Mouse (Mus musculus): Measurements from ENCODE around the gene Pnldc1. TPM values are rescaled to one million over a fixed set of nuclear protein-coding genes. Genes with fewer than 3 reads are reported as not detected.

Gene Pnldc1
- total RNA-seq, 2 experiments from 2014 or later, result 0.42 to 0.55 TPM

DNA sequence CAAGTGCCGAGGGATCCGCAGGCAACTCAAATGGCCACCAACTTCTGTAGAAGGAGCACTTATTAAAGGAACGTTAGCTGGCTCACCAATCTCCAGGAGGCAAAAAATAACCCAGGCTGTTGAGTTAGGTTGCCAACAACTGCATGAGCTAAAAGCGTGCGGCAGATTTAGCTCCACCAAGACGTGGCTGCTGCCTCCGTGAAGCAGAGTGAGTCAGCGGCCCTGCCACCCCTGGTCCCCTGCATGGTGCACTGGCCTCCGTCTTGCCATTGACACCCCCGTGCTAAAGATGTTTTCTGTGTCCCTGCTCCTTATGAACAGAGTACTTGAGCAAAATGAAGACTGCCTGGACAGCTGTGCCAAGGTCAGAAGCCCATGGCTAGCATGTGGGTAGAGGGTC lies 43.2 kb downstream of the Pnldc1 start:
- no peak for DNase-seq (ENCODE audit: low spot score)
- intact Hi-C loops (cut with DNase I), result no loop called here

DNA sequence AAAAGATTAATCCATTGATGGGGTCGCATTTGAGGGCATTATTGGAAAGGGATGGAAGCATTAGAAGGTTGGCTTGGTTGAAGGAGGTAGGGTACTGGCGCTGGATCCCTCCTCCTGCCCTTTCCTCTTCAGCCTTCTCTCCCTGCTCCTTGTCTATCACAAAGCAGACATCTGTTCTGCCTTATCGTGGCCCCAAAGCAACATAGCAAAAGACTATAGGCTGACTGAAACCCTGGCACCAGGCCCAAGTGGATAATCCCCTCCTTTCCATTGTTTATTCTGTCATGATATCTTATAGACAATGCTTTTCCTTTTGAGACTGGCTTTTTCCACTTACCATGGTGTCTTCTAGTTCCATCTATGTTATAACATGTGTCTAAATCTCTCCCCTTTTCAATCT lies 44.6 kb downstream of the Pnldc1 start:
- intact Hi-C loops (cut with DNase I), result no loop called here

GRCm38 (mm10) chr17:12864111-12864510 lies 45.9 kb downstream of the Pnldc1 start:
- DNase-seq (ENCODE audit: low spot score), result no peak
- intact Hi-C loops (cut with DNase I), result no loop called here

More for the DNA sequence above, 44.6 kb downstream of the Pnldc1 start:
- DNase-seq (ENCODE audit: low spot score), result no peak

- no peak for DNase-seq (ENCODE audit: low spot score)
- intact Hi-C loops (cut with DNase I), result no loop called here
Observed at GRCm38 (mm10) chr17:12859006-12859520, 51.0 kb downstream of the Pnldc1 start.

GRCm38 (mm10) chr17:12858072-12858471 lies 52.0 kb downstream of the Pnldc1 start:
- DNase-seq (ENCODE audit: low spot score), result no peak
- intact Hi-C loops (cut with DNase I), result no loop called here

GRCm38 (mm10) chr17:12857395-12857794 lies 52.6 kb downstream of the Pnldc1 start:
- intact Hi-C loops (cut with DNase I), result no loop called here
- no peak for DNase-seq (ENCODE audit: low spot score)

GRCm38 (mm10) chr17:12854386-12854785 lies 55.6 kb downstream of the Pnldc1 start:
- intact Hi-C loops (cut with DNase I), result no loop called here
- no peak for DNase-seq (ENCODE audit: low spot score)

GRCm38 (mm10) chr17:12853821-12854220 lies 56.2 kb downstream of the Pnldc1 start:
- no peak for DNase-seq (ENCODE audit: low spot score)
- intact Hi-C loops (cut with DNase I), result no loop called here

- no peak for DNase-seq (ENCODE audit: low spot score)
- intact Hi-C loops (cut with DNase I), result no loop called here
Observed at GRCm38 (mm10) chr17:12851689-12852088, 58.3 kb downstream of the Pnldc1 start.

DNA sequence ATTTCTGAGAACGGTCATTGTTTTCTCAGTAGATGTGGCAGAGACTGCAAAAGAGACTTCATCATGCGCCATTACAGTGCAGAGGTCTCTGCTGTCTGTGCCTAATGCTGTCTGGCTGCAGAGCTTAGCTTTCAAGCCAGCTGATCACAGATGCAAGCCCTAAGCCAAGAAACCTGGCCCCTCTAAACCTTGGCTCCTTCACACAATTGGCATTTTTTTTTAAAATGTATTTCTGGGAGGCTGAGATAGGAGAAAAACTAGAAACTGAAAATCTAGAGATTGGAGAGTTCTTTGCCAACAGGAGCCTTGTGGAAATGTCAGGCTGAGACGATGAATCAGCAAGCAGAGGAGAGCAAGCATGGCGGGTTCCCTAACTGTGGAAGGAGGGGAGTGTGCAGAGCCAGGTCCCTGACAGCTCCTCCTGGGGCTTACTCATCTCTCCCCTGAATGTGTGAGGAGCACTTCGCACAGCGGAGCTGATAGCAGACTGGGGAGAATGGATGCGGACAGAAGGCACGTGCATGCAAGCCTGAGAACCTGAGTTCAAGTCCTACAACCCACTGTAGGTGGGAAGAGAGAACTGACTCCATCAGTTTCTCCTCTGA lies 60.1 kb downstream of the Pnldc1 start:
- intact Hi-C loops (cut with DNase I), result no loop called here
- no peak for DNase-seq (ENCODE audit: low spot score)

- DNase-seq (ENCODE audit: low spot score), result no peak
- intact Hi-C loops (cut with DNase I), result no loop called here
Observed at GRCm38 (mm10) chr17:12847736-12848135, 62.3 kb downstream of the Pnldc1 start.

GRCm38 (mm10) chr17:12846474-12846873 lies 63.6 kb downstream of the Pnldc1 start:
- no peak for DNase-seq (ENCODE audit: low spot score)
- intact Hi-C loops (cut with DNase I), result no loop called here

- intact Hi-C loops (cut with DNase I), result no loop called here
- no peak for DNase-seq (ENCODE audit: low spot score)
Observed at GRCm38 (mm10) chr17:12845862-12846261, 64.2 kb downstream of the Pnldc1 start.

- no peak for DNase-seq (ENCODE audit: low spot score)
- intact Hi-C loops (cut with DNase I), result no loop called here
Observed at GRCm38 (mm10) chr17:12844540-12844939, 65.5 kb downstream of the Pnldc1 start.

- intact Hi-C loops (cut with DNase I), result no loop called here
Observed at GRCm38 (mm10) chr17:12843826-12844225, 66.2 kb downstream of the Pnldc1 start.

DNA sequence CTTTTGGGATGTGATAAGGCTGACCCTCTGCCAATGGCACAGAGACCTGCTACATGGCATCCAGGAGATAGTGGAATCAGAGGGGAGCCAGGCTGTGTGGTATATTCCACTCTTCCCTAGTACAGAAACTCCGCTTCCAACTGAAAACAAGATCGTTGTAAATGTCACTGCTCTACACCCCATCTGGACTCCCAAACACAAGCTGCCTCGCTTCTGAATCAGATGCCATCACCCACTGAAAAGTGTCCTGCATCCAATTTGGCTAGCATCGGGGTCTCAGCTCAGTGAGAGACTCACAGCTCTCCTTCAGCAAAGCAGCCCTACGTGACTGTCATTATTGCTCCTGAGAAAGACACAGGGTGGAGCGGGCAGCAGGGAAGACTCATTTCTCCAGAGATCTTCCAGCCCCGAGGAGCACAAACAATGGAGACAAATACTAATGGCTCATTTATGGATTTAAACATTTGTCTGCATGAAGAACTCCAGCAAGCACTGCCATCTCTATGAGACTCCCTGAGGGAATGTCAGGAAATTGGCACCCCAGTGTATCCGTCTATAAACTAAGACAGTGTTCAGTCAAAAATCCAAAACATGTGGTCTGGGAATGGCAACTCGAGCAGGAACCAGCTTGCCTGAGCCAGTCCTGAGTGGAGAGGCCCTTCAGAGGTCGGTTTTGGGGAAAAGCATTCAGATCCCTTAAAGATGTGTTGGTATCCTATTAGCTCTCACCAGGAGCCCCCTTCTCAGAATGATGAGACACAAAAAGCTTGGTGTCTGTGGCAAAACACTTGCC lies 70.4 kb downstream of the Pnldc1 start:
- intact Hi-C loops (cut with DNase I), result no loop called here
- DNase-seq (ENCODE audit: low spot score), result no peak

More at GRCm38 (mm10) chr17:12843826-12844225, 66.2 kb downstream of the Pnldc1 start:
- DNase-seq (ENCODE audit: low spot score), result no peak

Small RNA genes within 50 kb of the gene (microRNA-seq; reads per million reads assigned to microRNA genes)
- not detected for gene Gm24085

Other genes starting within 250 kb of the Pnldc1 start
- 10 to 100 TPM; 11.3 to 12.8 TPM for gene Slc22a1, start 234.4 kb downstream of the Pnldc1 start, total RNA-seq (2021)
- gene Igf2r, start 140.6 kb downstream of the Pnldc1 start, total RNA-seq (2021), result 100 to 1,000 TPM in 1 of 2 experiments, 10 to 100 TPM in 1; 99.0 to 108 TPM
- 1 to 10 TPM in 1 of 2 experiments, under 1 TPM in 1; 0.42 to 1.8 TPM for gene Mas1, start 42.1 kb downstream of the Pnldc1 start, total RNA-seq (2021)
- 1 to 10 TPM; 5.3 to 5.4 TPM for gene Mrgprh, start 34.2 kb downstream of the Pnldc1 start, total RNA-seq (2021)
- gene Tcp1, start 5.5 kb upstream of the Pnldc1 start, total RNA-seq (2021), result 100 to 1,000 TPM; 200 to 213 TPM
- gene Mrpl18, start 6.1 kb upstream of the Pnldc1 start, total RNA-seq (2021), result 100 to 1,000 TPM; 157 to 175 TPM
- not detected for gene Acat3, start 30.4 kb upstream of the Pnldc1 start, total RNA-seq (2021)
- 1 to 10 TPM; 6.1 to 7.1 TPM for gene Acat2, start 50.5 kb upstream of the Pnldc1 start, total RNA-seq (2021)
- 10 to 100 TPM; 31.7 to 35.6 TPM for gene Wtap, start 83.9 kb upstream of the Pnldc1 start, total RNA-seq (2021)
- gene Sod2, start 96.6 kb upstream of the Pnldc1 start, total RNA-seq (2021), result 1,000 to 10,000 TPM; 1,092 to 1,104 TPM
- under 1 TPM in 1 of 2 experiments, not detected in 1; 0.22 TPM for gene Gpr31b, start 142.1 kb upstream of the Pnldc1 start, total RNA-seq (2021)
- under 1 TPM in 1 of 2 experiments, not detected in 1; 0.26 TPM for gene Tcp10b, start 150.9 kb upstream of the Pnldc1 start, total RNA-seq (2021)
- not detected for gene Unc93a, start 221.6 kb upstream of the Pnldc1 start, total RNA-seq (2021)